Comparison of ENCODE assay signal across 12 mouse cellular contexts in the genomic region with DNA sequence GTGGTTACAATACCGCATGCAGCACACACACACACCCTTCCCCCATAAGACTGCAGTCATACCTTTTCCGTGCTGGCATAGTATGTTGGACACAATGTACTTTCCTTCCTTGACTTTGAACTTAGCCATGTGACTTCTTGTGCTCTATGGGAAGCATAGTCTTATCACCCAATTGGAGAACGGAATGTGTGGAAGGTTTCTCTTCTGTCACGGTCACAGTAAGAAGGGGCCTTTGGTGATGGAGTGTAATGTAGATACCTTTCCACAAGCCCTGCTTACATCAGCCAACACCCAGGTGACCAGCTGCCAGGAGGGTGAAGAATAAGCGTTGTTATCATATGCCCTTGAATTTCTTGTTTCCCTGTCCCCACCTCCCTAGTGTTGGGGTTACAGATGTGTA.
"Had no signal": no experiment of that assay in that cellular context is flagged by ENCODE, and none has a peak within 500 bp of the region (broad histone marks: within the 10 kb centered on the region; RNA-seq: fewer than 3 reads in every experiment).

No protein-coding gene starts in this region.

- H3K27me3 ChIP-seq: liver, embryonic 15.5 days; midbrain, embryonic 13.5 days; stomach, embryonic 15.5 days had no signal

- H3K9me3 ChIP-seq: limb, embryonic 10.5 days; liver, embryonic 15.5 days; midbrain, embryonic 13.5 days; stomach, embryonic 15.5 days had no signal

- ATAC-seq: lung, postnatal 0 days; midbrain, embryonic 13.5 days had no signal

- H3K4me1 ChIP-seq: limb, embryonic 10.5 days; midbrain, embryonic 13.5 days; stomach, embryonic 15.5 days had no signal

- H3K27ac ChIP-seq: limb, embryonic 10.5 days; liver, embryonic 15.5 days; midbrain, embryonic 13.5 days; stomach, embryonic 15.5 days had no signal

- H3K9ac ChIP-seq: liver, embryonic 15.5 days; midbrain, embryonic 13.5 days; stomach, embryonic 15.5 days had no signal

- H3K36me3 ChIP-seq: limb, embryonic 10.5 days; liver, embryonic 15.5 days; midbrain, embryonic 13.5 days; stomach, embryonic 15.5 days had no signal

- H3K4me2 ChIP-seq: liver, embryonic 11.5 days; liver, embryonic 15.5 days; midbrain, embryonic 13.5 days; stomach, embryonic 15.5 days had no signal

- H3K4me3 ChIP-seq: limb, embryonic 10.5 days; liver, embryonic 15.5 days; midbrain, embryonic 13.5 days; stomach, embryonic 15.5 days had no signal

- DNase-seq: kidney, postnatal 14 days; lung, adult 2 months; lung, postnatal 36 days; right cerebral cortex, postnatal 14 days; thymus, adult 2 months; thymus, postnatal 25 days had no signal
